Mouse (Mus musculus): ENCODE measurements around the gene Uqcc2.
A peak's percentile ranks its signal among the peaks of the same experiment; 100 is the strongest.

Gene Uqcc2

DNA sequence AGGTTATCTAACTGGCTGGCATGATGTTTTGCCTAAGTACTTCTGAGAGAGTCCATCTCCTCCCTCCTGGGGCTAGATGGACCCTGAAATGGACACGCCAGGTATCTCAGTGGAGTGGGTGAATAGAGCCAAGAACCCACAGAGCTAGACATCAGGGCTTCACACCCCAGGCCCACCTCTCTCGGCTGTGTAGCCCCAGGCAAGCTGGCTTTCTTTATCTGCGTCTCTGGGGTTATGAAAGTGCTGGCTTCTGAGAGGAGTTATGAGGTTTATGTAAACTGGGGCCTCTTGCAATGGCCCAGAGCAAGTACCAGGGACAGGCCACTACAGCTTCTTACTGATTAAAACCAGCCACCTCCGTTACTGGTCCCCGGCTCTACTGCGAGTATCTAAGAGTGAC is 21.2 kb upstream of the Uqcc2 start:
- no peak for DNase-seq (ENCODE audit: low read depth, low spot score)

DNA sequence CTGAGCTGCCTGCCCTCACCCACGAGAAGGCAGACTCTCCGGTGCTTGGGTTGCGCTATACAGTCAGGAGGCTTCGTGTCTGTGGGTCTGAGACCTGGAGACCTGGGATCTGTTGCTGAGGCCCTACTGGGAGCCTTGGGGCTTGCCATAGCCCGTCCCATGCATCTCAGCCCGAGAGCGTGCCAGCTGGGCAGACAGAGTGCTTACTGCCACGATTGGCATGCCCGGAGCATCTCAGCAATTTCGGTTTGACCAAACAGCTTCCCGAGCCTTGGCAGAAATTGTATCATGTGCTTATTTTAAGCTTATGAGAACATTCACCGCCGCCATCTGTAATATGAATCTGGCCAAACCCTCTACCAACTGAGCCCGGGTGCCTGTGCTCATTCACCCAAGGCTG is 20.5 kb upstream of the Uqcc2 start:
- no peak for DNase-seq (ENCODE audit: low read depth, low spot score)

DNA sequence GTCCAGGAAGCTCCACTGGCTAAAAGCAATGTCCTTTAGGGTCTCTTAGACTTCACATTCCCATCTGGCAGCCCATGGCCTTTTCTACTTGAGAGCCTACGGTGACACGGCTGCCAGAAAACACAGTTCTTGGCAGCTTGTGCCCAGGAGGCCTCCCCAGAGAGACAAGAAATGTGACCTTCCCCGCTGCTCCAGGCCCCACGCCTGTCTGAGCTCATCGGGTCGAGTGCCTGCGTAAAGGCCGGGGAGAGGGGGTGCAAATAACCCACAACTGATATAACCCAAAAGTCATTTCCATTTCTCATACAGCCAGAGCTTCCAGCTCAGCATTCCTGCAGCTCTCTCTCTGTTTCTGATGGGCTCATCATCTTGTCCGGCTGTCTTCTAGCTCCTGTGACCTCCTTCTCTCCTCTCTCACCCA is 20.1 kb upstream of the Uqcc2 start:
- DNase-seq (ENCODE audit: low read depth, low spot score): no peak

- no peak for DNase-seq (ENCODE audit: low read depth, low spot score)
Measured at GRCm38 (mm10) chr17:27152976-27153723, 19.4 kb upstream of the Uqcc2 start.

DNA sequence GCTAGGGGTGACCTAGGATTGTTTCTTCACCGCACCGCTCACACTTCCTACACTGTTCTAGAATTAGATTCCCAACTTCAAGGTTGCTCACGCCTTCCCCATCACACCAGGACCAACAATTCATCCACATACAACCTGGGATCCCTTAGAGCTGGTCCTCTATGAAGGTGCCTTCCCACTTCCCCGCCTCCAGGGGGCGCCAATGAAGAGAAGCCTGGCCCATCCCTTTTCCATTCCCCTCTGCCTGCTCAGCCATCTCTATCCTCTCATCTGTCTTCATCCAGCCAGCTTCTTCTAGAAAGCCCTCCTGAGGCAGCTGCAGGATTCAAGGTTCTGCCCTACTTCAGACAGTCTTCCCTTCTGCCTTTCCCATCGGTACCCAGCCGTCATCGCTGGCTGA is 17.7 kb upstream of the Uqcc2 start:
- DNase-seq (ENCODE audit: low read depth, low spot score): no peak

DNA sequence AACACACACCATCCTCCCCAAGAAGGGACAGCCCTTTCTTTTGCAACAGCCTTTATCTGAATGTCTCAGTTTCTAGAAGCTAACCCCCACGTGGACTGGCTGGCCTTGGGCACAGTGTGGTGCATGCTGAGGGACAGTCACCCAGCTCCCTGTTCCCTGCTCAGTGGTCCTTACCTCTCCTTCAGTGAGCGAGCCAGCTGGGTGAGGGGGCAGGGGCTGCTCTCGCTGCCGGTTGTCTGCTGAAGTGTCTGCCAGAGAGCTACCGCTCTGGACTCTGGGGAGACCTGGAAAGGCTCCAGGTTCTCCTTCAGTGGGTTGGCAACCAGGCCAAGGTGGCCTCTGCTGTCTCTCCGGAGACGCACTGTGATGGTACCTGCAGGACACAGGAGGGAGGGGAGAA is 17.2 kb upstream of the Uqcc2 start:
- no peak for DNase-seq (ENCODE audit: low read depth, low spot score)

- DNase-seq (ENCODE audit: low read depth, low spot score): peak; percentile 67
Measured at GRCm38 (mm10) chr17:27146323-27146923, 12.7 kb upstream of the Uqcc2 start.

DNA sequence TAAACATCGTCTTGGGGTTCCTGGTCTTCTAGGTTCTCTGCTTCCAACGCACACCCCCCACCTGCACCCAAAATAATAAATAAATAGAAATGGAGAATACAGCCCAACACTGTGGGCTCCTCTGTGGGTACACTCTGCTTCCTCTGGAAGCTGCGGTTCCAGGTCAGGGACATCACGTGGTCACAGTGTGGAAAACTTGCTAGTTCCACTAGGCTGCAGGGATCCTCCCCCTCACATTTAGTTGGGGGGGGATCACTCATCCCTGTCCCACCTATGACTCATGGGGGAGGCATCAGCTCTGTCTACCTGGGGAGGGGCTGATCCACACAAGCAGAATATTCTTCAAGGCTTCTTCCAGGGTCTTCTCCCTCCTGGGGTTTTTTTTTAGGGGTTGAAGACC is 10.4 kb upstream of the Uqcc2 start:
- DNase-seq (ENCODE audit: low read depth, low spot score): no peak

DNA sequence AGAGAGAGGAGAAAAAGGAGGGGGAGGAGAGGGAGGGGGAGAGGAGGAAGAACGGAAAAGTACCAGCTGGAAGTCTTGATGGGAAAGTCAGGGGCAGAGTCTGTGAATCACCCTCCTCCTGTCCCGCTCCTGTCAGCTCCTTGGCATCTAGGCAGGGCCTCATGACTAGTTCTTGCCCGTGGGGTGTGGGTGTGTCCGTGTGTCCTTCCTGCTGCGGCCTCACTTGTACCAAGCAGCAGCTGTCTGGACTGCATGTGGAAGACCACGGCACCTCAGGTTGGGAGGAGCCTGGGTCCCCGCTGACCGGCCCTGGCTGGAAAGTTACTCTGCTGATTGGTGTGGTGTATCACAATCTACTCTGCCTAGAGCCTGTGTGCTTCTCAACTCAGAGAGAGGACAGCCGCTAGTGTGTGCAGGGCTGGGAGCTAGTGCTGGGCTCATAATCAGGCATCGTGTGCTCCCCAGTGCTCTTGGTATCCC is 8.3 kb upstream of the Uqcc2 start:
- DNase-seq (ENCODE audit: low read depth, low spot score): no peak

DNA sequence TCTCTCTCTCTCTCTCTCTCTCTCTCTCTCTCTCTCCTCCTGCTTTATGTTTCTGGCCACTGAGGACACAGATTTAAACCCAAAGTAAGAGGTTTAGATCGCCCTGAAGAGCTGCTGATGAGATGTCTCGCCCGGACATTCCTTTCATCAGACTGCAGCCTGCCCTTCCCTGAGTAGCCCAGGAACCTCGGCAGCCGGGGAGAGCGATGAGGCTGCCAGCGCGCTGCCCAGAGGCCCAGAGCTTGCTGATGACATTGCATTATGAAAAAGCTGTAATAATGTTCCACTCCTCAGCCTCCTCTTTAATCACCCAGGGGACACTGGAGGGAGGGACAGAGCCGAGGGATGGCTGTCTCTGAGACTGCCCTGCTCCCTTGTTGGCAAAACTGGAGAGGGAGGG is 6.5 kb upstream of the Uqcc2 start:
- DNase-seq (ENCODE audit: low read depth, low spot score): no peak

GRCm38 (mm10) chr17:27139304-27139703 is 5.6 kb upstream of the Uqcc2 start:
- DNase-seq (ENCODE audit: low read depth, low spot score): no peak

GRCm38 (mm10) chr17:27138396-27138795 is 4.7 kb upstream of the Uqcc2 start:
- DNase-seq (ENCODE audit: low read depth, low spot score): no peak

DNA sequence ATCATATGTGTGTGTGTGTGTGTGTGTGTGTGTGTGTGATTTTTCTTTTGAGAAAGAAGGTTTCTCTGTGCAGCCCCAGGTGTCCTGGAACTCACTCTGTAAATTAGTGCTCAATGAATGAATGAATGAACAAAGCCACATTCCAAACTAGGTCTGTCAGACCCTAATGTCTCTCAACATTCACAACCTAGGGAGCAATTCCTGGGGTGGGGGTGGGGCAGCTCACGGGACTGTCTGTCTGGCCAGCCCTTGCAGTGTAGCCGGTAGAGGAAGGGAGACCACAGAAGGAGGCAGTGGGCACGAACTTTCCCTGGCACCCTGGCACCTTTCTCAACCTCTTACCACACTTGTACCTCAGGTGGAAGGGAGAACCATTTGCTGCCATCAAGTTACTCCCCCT is 999 bp upstream of the Uqcc2 start:
- DNase-seq (ENCODE audit: low read depth, low spot score): no peak

DNA sequence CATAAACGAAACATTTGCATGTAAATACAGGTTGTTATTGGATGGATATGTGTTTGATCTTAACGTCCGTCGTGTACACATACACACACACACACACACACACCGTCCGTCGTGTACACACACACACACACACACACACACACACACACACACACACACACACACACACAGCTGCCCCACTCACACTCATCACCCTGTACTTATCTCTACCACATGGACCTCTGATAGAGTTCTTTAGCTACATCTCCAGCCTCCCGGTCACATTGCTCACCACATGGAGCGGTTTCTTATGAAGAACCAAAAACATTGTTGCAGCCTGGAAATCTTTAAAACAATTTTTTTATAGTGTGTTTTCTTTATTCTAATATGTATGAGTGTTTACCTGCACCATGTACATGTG is 471 bp upstream of the Uqcc2 start:
- DNase-seq (ENCODE audit: low read depth, low spot score): no peak

- no peak for DNase-seq (ENCODE audit: low read depth, low spot score)
Measured at GRCm38 (mm10) chr17:27132238-27132637, 1.5 kb downstream of the Uqcc2 start.

DNA sequence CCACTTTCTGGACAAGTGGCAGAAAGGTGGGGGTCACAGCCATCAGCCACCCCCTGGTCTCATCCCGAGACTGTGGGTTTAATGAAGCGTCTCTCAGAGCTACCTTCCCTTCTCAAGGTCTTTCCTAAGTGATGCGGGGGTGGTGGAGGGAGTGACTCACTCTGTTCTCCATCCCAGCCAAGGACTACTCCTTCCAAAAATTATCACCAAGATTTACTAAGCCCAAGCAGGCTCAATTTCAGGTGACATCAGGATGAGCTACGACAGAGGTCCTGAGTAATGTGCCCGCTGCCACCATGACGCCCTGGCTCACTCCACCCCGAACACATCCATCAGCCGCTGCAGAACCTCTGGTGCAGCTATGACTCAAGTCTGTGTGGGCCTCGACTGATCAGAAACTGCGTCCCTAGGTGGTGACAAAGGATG is 2.5 kb downstream of the Uqcc2 start:
- DNase-seq (ENCODE audit: low read depth, low spot score): no peak

- no peak for DNase-seq (ENCODE audit: low read depth, low spot score)
Measured at GRCm38 (mm10) chr17:27130246-27130645, 3.5 kb downstream of the Uqcc2 start.

- DNase-seq (ENCODE audit: low read depth, low spot score): no peak
Measured at GRCm38 (mm10) chr17:27129819-27130218, 3.9 kb downstream of the Uqcc2 start.

DNA sequence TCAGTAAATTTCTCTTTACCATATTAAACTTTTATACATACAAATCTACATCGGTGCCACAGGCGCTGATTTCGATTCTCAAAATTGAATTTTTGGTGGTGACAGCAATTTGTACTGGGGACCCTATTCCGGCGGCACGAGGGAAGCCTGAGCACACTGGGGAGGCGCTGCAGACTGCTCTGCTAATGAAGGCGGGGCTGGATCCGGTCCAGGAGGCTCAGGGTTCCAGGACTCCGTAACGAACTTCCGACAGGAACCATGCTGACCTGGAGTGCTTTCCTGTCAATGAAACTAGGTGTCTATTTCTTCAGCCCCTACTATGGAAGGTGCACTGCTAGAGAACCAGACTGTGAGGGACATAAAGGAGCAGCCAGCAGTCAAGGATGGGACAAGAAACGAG is 4.4 kb downstream of the Uqcc2 start:
- DNase-seq (ENCODE audit: low read depth, low spot score): no peak

GRCm38 (mm10) chr17:27128189-27128588 is 5.5 kb downstream of the Uqcc2 start:
- no peak for DNase-seq (ENCODE audit: low read depth, low spot score)

- no peak for DNase-seq (ENCODE audit: low read depth, low spot score)
Measured at GRCm38 (mm10) chr17:27126974-27127373, 6.7 kb downstream of the Uqcc2 start.

DNA sequence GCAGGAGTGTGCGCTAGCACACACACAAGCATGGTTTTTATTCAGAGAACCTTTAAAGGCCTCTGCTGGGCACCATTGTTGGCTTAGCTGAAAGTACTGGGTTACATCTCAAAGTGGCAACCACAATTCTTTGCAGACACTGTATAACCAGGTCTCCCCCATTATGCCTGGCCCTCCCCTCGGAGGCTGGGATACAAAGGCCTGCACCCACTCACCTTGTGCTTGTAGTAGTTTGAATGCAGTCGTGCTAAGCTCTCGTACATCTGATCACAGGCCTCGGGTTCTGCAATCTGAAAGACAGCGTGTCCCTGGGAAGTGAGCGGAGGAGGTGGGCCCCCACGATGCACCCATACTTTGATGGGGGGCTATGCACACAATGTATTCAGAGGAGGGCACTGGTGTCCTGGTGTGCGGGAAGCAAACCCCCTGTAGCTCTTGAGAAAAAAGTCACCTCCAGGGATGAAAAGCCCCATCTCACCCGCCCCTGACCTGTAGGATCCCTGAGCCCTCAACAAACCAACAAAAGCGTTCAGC is 8.0 kb downstream of the Uqcc2 start:
- DNase-seq (ENCODE audit: low read depth, low spot score): no peak

GRCm38 (mm10) chr17:27125185-27125584 is 8.5 kb downstream of the Uqcc2 start:
- peak; percentile 67 for DNase-seq (ENCODE audit: low read depth, low spot score)

All from forelimb bud, embryonic 11.5 days (tissue).